Mouse (Mus musculus): ENCODE results near the gene Eln. TPM values are rescaled to one million over a fixed set of nuclear protein-coding genes. Genes with fewer than 3 reads are reported as not detected.

Eln gene
- polyA plus RNA-seq, 1 experiment from 2014 or later: 86.7 TPM

GRCm38 (mm10) chr5:134677491-134677890 is 69.6 kb downstream of the Eln start:
- H3K27ac ChIP-seq: no peak overlapping the region
- H3K9ac ChIP-seq: no peak overlapping the region
- peaks cover 42% of the 10 kb centered on the region for H3K4me1 ChIP-seq (replicated peaks)
- 90% methylated on average over 5 of the region's 5 CpGs for WGBS
- no peak overlapping the region for H3K4me2 ChIP-seq (replicated peaks)
- H3K36me3 ChIP-seq: no peaks in the 10 kb centered on the region
- ATAC-seq: no peak
- no peaks in the 10 kb centered on the region for H3K9me3 ChIP-seq
- no peaks in the 10 kb centered on the region for H3K27me3 ChIP-seq (replicated peaks)
- no peak overlapping the region for H3K4me3 ChIP-seq (replicated peaks)

- H3K9me3 ChIP-seq: no peaks in the 10 kb centered on the region
- H3K4me3 ChIP-seq (replicated peaks): peak overlapping the region; percentile 35
- H3K27me3 ChIP-seq (replicated peaks): no peaks in the 10 kb centered on the region
- H3K36me3 ChIP-seq: no peaks in the 10 kb centered on the region
- WGBS: 5% methylated on average over 14 of the region's 14 CpGs
- H3K4me2 ChIP-seq (replicated peaks): peak overlapping the region; percentile 73
- H3K4me1 ChIP-seq (replicated peaks): peaks cover 41% of the 10 kb centered on the region
- peak; percentile 91 for ATAC-seq
- H3K9ac ChIP-seq: peak overlapping the region; percentile 26
- H3K27ac ChIP-seq: peak overlapping the region; percentile 86
Measured at GRCm38 (mm10) chr5:134675956-134676759, 71.0 kb downstream of the Eln start.

GRCm38 (mm10) chr5:134674977-134675376 is 72.1 kb downstream of the Eln start:
- Histone ChIP-seq H3K27me3 (replicated peaks) (no peaks in the 10 kb centered on the region), H3K4me1 (replicated peaks) (peaks cover 29% of the 10 kb centered on the region), H3K36me3 (no peaks in the 10 kb centered on the region), H3K4me2 (replicated peaks) (no peak overlapping the region), H3K9ac (no peak overlapping the region), H3K4me3 (replicated peaks) (no peak overlapping the region), H3K9me3 (no peaks in the 10 kb centered on the region), H3K27ac (no peak overlapping the region)
- WGBS: 73% methylated on average over 5 of the region's 5 CpGs
- ATAC-seq: no peak

GRCm38 (mm10) chr5:134672611-134673010 is 74.5 kb downstream of the Eln start:
- Histone ChIP-seq H3K4me2 (replicated peaks) (no peak overlapping the region), H3K9ac (no peak overlapping the region), H3K4me1 (replicated peaks) (peaks cover 13% of the 10 kb centered on the region), H3K27me3 (replicated peaks) (no peaks in the 10 kb centered on the region), H3K4me3 (replicated peaks) (no peak overlapping the region), H3K36me3 (0 out of 2 replicates have a peak, but pooled peaks cover 8% of the 10 kb centered on the region), H3K9me3 (no peaks in the 10 kb centered on the region), H3K27ac (no peak overlapping the region)
- no peak for ATAC-seq
- 93% methylated on average over 6 of the region's 6 CpGs for WGBS

GRCm38 (mm10) chr5:134672198-134672516 is 75.0 kb downstream of the Eln start:
- H3K9me3 ChIP-seq: no peaks in the 10 kb centered on the region
- no peak overlapping the region for H3K9ac ChIP-seq
- 94% methylated on average over 1 of the region's 1 CpGs for WGBS
- no peak overlapping the region for H3K4me2 ChIP-seq (replicated peaks)
- no peaks in the 10 kb centered on the region for H3K27me3 ChIP-seq (replicated peaks)
- H3K4me1 ChIP-seq (replicated peaks): peaks cover 13% of the 10 kb centered on the region
- no peak overlapping the region for H3K4me3 ChIP-seq (replicated peaks)
- ATAC-seq: no peak
- H3K27ac ChIP-seq: no peak overlapping the region
- 0 out of 2 replicates have a peak, but pooled peaks cover 8% of the 10 kb centered on the region for H3K36me3 ChIP-seq

GRCm38 (mm10) chr5:134671335-134672197 is 75.6 kb downstream of the Eln start:
- no peak for ATAC-seq
- H3K4me2 ChIP-seq (replicated peaks): no peak overlapping the region
- no peak overlapping the region for H3K27ac ChIP-seq
- H3K36me3 ChIP-seq: 0 out of 2 replicates have a peak, but pooled peaks cover 8% of the 10 kb centered on the region
- WGBS: 70% methylated on average over 17 of the region's 17 CpGs
- H3K4me3 ChIP-seq (replicated peaks): no peak overlapping the region
- H3K9ac ChIP-seq: no peak overlapping the region
- no peaks in the 10 kb centered on the region for H3K27me3 ChIP-seq (replicated peaks)
- no peaks in the 10 kb centered on the region for H3K9me3 ChIP-seq
- H3K4me1 ChIP-seq (replicated peaks): peaks cover 10% of the 10 kb centered on the region

GRCm38 (mm10) chr5:134669001-134669708 is 78.0 kb downstream of the Eln start:
- no peaks in the 10 kb centered on the region for H3K27me3 ChIP-seq (replicated peaks)
- no peak overlapping the region for H3K27ac ChIP-seq
- 0 out of 2 replicates have a peak, but pooled peaks cover 8% of the 10 kb centered on the region for H3K36me3 ChIP-seq
- no peak overlapping the region for H3K4me2 ChIP-seq (replicated peaks)
- no peaks in the 10 kb centered on the region for H3K4me1 ChIP-seq (replicated peaks)
- ATAC-seq: no peak
- H3K9me3 ChIP-seq: no peaks in the 10 kb centered on the region
- H3K4me3 ChIP-seq (replicated peaks): no peak overlapping the region
- 78% methylated on average over 20 of the region's 20 CpGs for WGBS
- no peak overlapping the region for H3K9ac ChIP-seq

- 47% methylated on average over 8 of the region's 8 CpGs for WGBS
Measured at GRCm38 (mm10) chr5:134668495-134668894, 78.6 kb downstream of the Eln start.

GRCm38 (mm10) chr5:134656708-134657107 is 90.4 kb downstream of the Eln start:
- Histone ChIP-seq H3K4me3 (replicated peaks) (no peak overlapping the region), H3K27me3 (replicated peaks) (no peaks in the 10 kb centered on the region), H3K4me1 (replicated peaks) (0 out of 2 replicates have a peak, but pooled peaks cover 3% of the 10 kb centered on the region), H3K9ac (no peak overlapping the region), H3K27ac (no peak overlapping the region), H3K4me2 (replicated peaks) (no peak overlapping the region), H3K9me3 (no peaks in the 10 kb centered on the region), H3K36me3 (peaks cover 4% of the 10 kb centered on the region)
- 79% methylated on average over 4 of the region's 4 CpGs for WGBS
- no peak for ATAC-seq

More at GRCm38 (mm10) chr5:134668495-134668894, 78.6 kb downstream of the Eln start:
- ATAC-seq: peak; percentile 36; the same call in 1 of the 2 replicates
- H3K4me3 ChIP-seq (replicated peaks): no peak overlapping the region
- no peaks in the 10 kb centered on the region for H3K9me3 ChIP-seq
- H3K36me3 ChIP-seq: 0 out of 2 replicates have a peak, but pooled peaks cover 8% of the 10 kb centered on the region
- H3K4me1 ChIP-seq (replicated peaks): no peaks in the 10 kb centered on the region
- H3K27ac ChIP-seq: no peak overlapping the region
- no peak overlapping the region for H3K4me2 ChIP-seq (replicated peaks)
- H3K27me3 ChIP-seq (replicated peaks): no peaks in the 10 kb centered on the region
- H3K9ac ChIP-seq: no peak overlapping the region

Other genes with a start within 250 kb of the Eln start
- gene Clip2, start 194.9 kb downstream of the Eln start, polyA plus RNA-seq (2015; fragmentation: Nextera tagmentation; extraction: Ambion mirVana): 3.6 and 3.9 TPM in 2 replicates
- gene Syna, start 187.2 kb downstream of the Eln start, polyA plus RNA-seq (2015; fragmentation: Nextera tagmentation; extraction: Ambion mirVana): 0.06 and 0.10 TPM in 2 replicates
- gene Rfc2, start 166.0 kb downstream of the Eln start, polyA plus RNA-seq (2015; fragmentation: Nextera tagmentation; extraction: Ambion mirVana): 245 and 247 TPM in 2 replicates
- gene Lat2, start 132.3 kb downstream of the Eln start, polyA plus RNA-seq (2015; fragmentation: Nextera tagmentation; extraction: Ambion mirVana): 2.0 and 2.8 TPM in 2 replicates
- 382 and 397 TPM in 2 replicates for gene Eif4h, start 107.8 kb downstream of the Eln start, polyA plus RNA-seq (2015; fragmentation: Nextera tagmentation; extraction: Ambion mirVana)
- gene Limk1, start 58.7 kb downstream of the Eln start, polyA plus RNA-seq (2015; fragmentation: Nextera tagmentation; extraction: Ambion mirVana): 3.7 and 4.1 TPM in 2 replicates
- gene Tmem270, start 159.4 kb upstream of the Eln start, polyA plus RNA-seq (2015; fragmentation: Nextera tagmentation; extraction: Ambion mirVana): not detected in 2 replicates
- 3.9 and 5.3 TPM in 2 replicates for gene Cldn13, start 168.2 kb upstream of the Eln start, polyA plus RNA-seq (2015; fragmentation: Nextera tagmentation; extraction: Ambion mirVana)
- gene Mettl27, start 185.0 kb upstream of the Eln start, polyA plus RNA-seq (2015; fragmentation: Nextera tagmentation; extraction: Ambion mirVana): 18.5 and 25.7 TPM in 2 replicates
- 45.6 and 49.2 TPM in 2 replicates for gene Cldn4, start 199.6 kb upstream of the Eln start, polyA plus RNA-seq (2015; fragmentation: Nextera tagmentation; extraction: Ambion mirVana)
- gene Cldn3, start 238.9 kb upstream of the Eln start, polyA plus RNA-seq (2015; fragmentation: Nextera tagmentation; extraction: Ambion mirVana): 173 and 195 TPM in 2 replicates

Data from intestine, embryonic 15.5 days (tissue).